Mouse (Mus musculus) liver, postnatal 0 days (tissue): ENCODE measurements around the gene Myo1g.

ENCODE experiments used
- CTCF ChIP-seq: sonication (generic); IDR thresholded peaks from 2 replicates; pipeline ENCODE4 v1.5.1; 2016; ENCODE audit warnings: antibody characterized with exemption, low read depth
- EP300 ChIP-seq: IDR thresholded peaks from 2 replicates; pipeline ENCODE4 v1.6.1; 2016; ENCODE audit warnings: antibody characterized with exemption, low read depth, mild to moderate bottlenecking

DNA sequence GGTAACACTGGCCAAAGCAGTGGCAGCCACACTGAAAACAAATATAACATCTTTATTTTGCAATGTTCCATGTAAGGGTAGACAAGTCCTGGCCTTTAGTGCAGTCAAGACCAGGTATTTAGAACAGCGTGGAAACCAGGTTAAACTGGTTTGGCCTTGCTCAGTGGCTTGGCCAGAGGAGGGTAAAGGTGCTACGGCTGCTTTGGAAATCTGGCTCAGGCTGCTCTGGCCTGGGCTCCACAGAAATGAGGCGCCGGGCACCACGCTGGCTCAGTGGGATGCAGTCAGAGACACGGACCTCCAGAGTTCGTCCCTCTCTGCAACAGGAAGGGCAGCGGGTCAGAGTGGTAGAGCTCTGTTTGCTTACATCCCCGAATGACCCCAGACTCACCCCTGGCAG is 14.2 kb downstream of the Myo1g start:
- TF ChIP-seq CTCF (no peak), EP300 (no peak)
